Mouse (Mus musculus) midbrain, embryonic 11.5 days (tissue): ENCODE data around the gene Akap8. TPM values are rescaled to one million over a fixed set of nuclear protein-coding genes. Genes with fewer than 3 reads are reported as not detected.
A peak's percentile ranks its signal among the peaks of the same experiment; 100 is the strongest.

Experiments used
- ATAC-seq: fragments of 200-750 bp; cut with Nextera tagmentation; 2 replicates; pipeline ENCODE4 v1.8.0; 2017; ENCODE audit warnings: moderate TSS enrichment, moderate library complexity; ENCODE audit not compliant: low FRiP score
- DNase-seq: peaks from one replicate; pipeline ENCODE4 v3.0.0; 2015; ENCODE audit warnings: low spot score; ENCODE audit errors: missing footprints
- H3K27ac ChIP-seq: fragments of 300-500 bp; sonication (generic); 2 replicates; pipeline ENCODE4 v1.5.1; 2014; ENCODE audit warnings: low read depth, low read length
- H3K27me3 ChIP-seq: fragments of 300-500 bp; sonication (generic); 2 replicates; pipeline ENCODE4 v1.6.1; 2014; ENCODE audit warnings: mild to moderate bottlenecking, low read length, moderate library complexity, mixed read lengths; ENCODE audit not compliant: control insufficient read depth, insufficient read depth
- H3K36me3 ChIP-seq: fragments of 300-500 bp; sonication (generic); 2 replicates; pipeline ENCODE4 v1.6.1; 2014; ENCODE audit warnings: mild to moderate bottlenecking, low read length, moderate library complexity, mixed read lengths; ENCODE audit not compliant: control insufficient read depth, insufficient read depth
- H3K4me1 ChIP-seq: fragments of 300-500 bp; sonication (generic); 2 replicates; pipeline ENCODE4 v1.6.1; 2014; ENCODE audit warnings: low read length; ENCODE audit not compliant: control insufficient read depth, insufficient read depth
- H3K4me2 ChIP-seq: fragments of 300-500 bp; sonication (generic); 2 replicates; pipeline ENCODE4 v1.6.1; 2014; ENCODE audit warnings: mild to moderate bottlenecking, moderate library complexity
- H3K4me3 ChIP-seq: fragments of 300-500 bp; sonication (generic); 2 replicates; pipeline ENCODE4 v1.5.1; 2014; ENCODE audit warnings: low read depth, low read length
- H3K9ac ChIP-seq: fragments of 300-500 bp; sonication (generic); 2 replicates; pipeline ENCODE4 v1.6.1; 2014; ENCODE audit warnings: low read length
- H3K9me3 ChIP-seq: fragments of 300-500 bp; sonication (generic); 2 replicates; pipeline ENCODE4 v1.6.1; 2016; ENCODE audit warnings: low read length; ENCODE audit not compliant: control insufficient read depth
- WGBS: fragments of 180-500 bp; shearing (Covaris S2); extraction: QIAGEN DNeasy Blood & Tissue Kit; methylation state at CpG from one replicate; pipeline ENCODE4 v1.1.7; 2014; 5-methylcytosine and 5-hydroxymethylcytosine counted together
- polyA plus RNA-seq: library from polyadenylated mRNA; unstranded; fragments of >200 nt; fragmentation: Nextera tagmentation; extraction: Ambion mirVana; gene quantifications from 2 replicates; pipeline ENCODE4 v1.2.1, GENCODE M21; 2014

Akap8 gene
- polyA plus RNA-seq, 1 experiment from 2014 or later = 53.0 TPM

GRCm38 (mm10) chr17:32351269-32351668 lies 30.2 kb upstream of the Akap8 start:
- no peak for ATAC-seq
- Histone ChIP-seq H3K27ac (no peak overlapping the region), H3K36me3 (peaks cover 8% of the 10 kb centered on the region; the same call in 1 of the 2 replicates), H3K27me3 (no peaks in the 10 kb centered on the region), H3K9ac (no peak overlapping the region), H3K4me1 (peaks cover 8% of the 10 kb centered on the region), H3K9me3 (no peaks in the 10 kb centered on the region), H3K4me3 (no peak overlapping the region), H3K4me2 (peak overlapping the region; percentile 66)
- DNase-seq = peak; percentile 68
- 77% methylated on average over 3 of the region's 3 CpGs for WGBS

GRCm38 (mm10) chr17:32350382-32350983 lies 29.4 kb upstream of the Akap8 start, which contains the start of gene Akap8l:
TSS of gene Akap8l (minus strand) at chr17:32350607.
- WGBS = under 1% methylated on average over 37 of the region's 37 CpGs
- Histone ChIP-seq H3K9me3 (no peaks in the 10 kb centered on the region), H3K36me3 (peaks cover 5% of the 10 kb centered on the region; the same call in 1 of the 2 replicates), H3K9ac (peak within 1 kb of the TSS; percentile 73), H3K27ac (peak within 1 kb of the TSS; percentile 22; the same call in 1 of the 2 replicates), H3K4me3 (peak within 1 kb of the TSS; percentile 65), H3K4me2 (peak within 1 kb of the TSS; percentile 66), H3K4me1 (peaks cover 8% of the 10 kb centered on the region), H3K27me3 (no peaks in the 10 kb centered on the region)
- ATAC-seq = peak; percentile 98
- DNase-seq = peak; percentile 99

- Histone ChIP-seq H3K4me2 (peak overlapping the region; percentile 66), H3K4me3 (peak overlapping the region; percentile 65), H3K9me3 (no peaks in the 10 kb centered on the region), H3K27me3 (no peaks in the 10 kb centered on the region), H3K27ac (peak overlapping the region; percentile 22; the same call in 1 of the 2 replicates), H3K36me3 (peaks cover 5% of the 10 kb centered on the region; the same call in 1 of the 2 replicates), H3K9ac (peak overlapping the region; percentile 73), H3K4me1 (peaks cover 8% of the 10 kb centered on the region)
- DNase-seq (no peak), ATAC-seq (peak; percentile 2; the same call in 1 of the 2 replicates)
- whole genome bisulfite sequencing = under 1% methylated on average over 24 of the region's 24 CpGs
Measured at GRCm38 (mm10) chr17:32349851-32350381, 28.9 kb upstream of the Akap8 start.

DNA sequence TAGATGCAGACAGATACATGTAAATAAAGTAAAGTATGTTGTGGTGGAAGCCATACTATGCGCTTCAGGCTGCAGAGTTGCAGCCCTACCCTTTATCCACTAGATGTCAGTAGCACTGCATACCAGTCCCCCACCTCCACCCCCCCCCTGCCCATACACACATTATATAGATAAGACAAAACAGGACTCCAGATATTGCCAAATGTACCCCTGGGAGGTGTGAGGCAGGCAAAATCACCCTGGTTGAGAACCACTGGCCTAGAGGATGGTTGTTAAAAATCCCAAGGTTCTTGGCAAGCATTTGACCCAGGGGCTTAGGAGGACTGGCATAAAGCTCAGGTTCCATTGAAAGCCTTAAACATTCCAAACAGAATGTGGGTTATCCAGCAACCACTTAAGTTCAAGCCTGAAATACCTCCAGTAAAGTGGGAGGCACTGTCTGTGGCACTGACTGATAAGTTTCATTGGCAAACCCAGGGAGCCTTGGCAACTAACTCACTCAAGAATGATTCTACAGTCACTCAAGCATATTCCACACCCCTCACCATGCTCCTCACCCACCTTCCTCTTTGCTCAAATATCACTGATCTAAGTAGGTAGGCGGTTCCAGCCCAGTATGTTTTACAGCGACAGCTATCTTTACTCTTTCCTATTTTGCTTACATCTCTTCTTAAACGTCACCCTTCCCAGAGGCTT lies 28.1 kb upstream of the Akap8 start:
- Histone ChIP-seq H3K4me1 (peaks cover 7% of the 10 kb centered on the region), H3K27me3 (no peaks in the 10 kb centered on the region), H3K27ac (no peak overlapping the region), H3K9ac (peak overlapping the region; percentile 73; the same call in 1 of the 2 replicates), H3K36me3 (peaks cover under 1% of the 10 kb centered on the region; the same call in 1 of the 2 replicates), H3K4me3 (peak overlapping the region; percentile 65), H3K9me3 (no peaks in the 10 kb centered on the region), H3K4me2 (peak overlapping the region; percentile 66)
- peak; percentile 91 for DNase-seq
- 19% methylated on average over 4 of the region's 4 CpGs for WGBS
- ATAC-seq = no peak

GRCm38 (mm10) chr17:32348406-32348805 lies 27.4 kb upstream of the Akap8 start:
- no peak overlapping the region for H3K27ac ChIP-seq
- no peak for ATAC-seq
- H3K4me3 ChIP-seq = no peak overlapping the region
- H3K27me3 ChIP-seq = no peaks in the 10 kb centered on the region
- no peaks in the 10 kb centered on the region for H3K9me3 ChIP-seq
- H3K36me3 ChIP-seq = no peaks in the 10 kb centered on the region
- peaks cover 6% of the 10 kb centered on the region; the same call in 1 of the 2 replicates for H3K4me1 ChIP-seq
- 93% methylated on average over 2 of the region's 2 CpGs for WGBS
- no peak overlapping the region for H3K4me2 ChIP-seq
- DNase-seq = peak; percentile 64
- no peak overlapping the region for H3K9ac ChIP-seq

DNA sequence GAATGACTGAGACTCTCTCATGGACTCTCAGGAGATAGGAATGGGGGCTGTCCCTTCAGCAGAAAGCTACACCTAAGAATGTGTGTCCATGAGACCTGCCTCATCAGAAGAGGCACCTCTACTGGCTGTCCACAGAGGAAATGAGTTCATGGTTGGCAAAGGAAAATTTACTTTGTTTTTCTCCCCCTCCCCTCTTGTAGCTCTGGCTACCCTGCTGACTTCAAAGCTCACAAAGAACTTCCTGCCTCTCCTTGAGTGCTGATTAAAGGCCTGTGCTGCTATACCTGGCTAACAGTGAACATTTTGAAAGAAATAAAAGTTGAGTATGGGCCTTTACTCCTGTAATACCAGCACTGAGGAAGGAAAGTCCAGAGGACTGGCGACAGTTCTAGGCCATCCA lies 20.1 kb upstream of the Akap8 start:
- Histone ChIP-seq H3K9me3 (no peaks in the 10 kb centered on the region), H3K4me3 (no peak overlapping the region), H3K27me3 (no peaks in the 10 kb centered on the region), H3K4me2 (no peak overlapping the region), H3K4me1 (no peaks in the 10 kb centered on the region), H3K27ac (no peak overlapping the region), H3K9ac (no peak overlapping the region), H3K36me3 (peaks cover 6% of the 10 kb centered on the region)
- ATAC-seq = no peak
- WGBS = 94% methylated on average over 1 of the region's 1 CpGs
- DNase-seq = peak; percentile 45

DNA sequence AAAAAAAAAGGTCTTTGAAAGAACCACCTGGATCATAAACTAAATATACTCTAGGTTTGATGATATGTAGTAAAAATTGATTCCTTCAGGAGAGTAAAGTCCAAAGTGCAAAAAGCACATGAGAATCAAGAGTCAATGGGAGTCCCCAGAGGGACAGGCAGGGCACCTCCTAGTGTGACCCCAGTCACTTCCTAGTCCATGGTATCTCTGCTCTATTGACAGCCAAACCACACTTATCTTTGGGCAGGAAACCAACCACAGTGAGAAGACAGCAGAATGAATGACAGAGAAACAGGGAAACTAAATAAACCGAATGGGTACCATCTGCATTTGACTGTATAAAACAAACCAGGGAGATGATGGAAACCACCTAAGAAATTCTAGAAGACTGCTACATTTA lies 19.1 kb upstream of the Akap8 start:
- peaks cover 12% of the 10 kb centered on the region for H3K36me3 ChIP-seq
- no peak overlapping the region for H3K4me2 ChIP-seq
- no peak for ATAC-seq
- H3K4me1 ChIP-seq = no peaks in the 10 kb centered on the region
- H3K27me3 ChIP-seq = no peaks in the 10 kb centered on the region
- peak; percentile 31 for DNase-seq
- no peaks in the 10 kb centered on the region for H3K9me3 ChIP-seq
- no peak overlapping the region for H3K9ac ChIP-seq
- no peak overlapping the region for H3K27ac ChIP-seq
- no peak overlapping the region for H3K4me3 ChIP-seq
- WGBS = 97% methylated on average over 1 of the region's 1 CpGs

DNA sequence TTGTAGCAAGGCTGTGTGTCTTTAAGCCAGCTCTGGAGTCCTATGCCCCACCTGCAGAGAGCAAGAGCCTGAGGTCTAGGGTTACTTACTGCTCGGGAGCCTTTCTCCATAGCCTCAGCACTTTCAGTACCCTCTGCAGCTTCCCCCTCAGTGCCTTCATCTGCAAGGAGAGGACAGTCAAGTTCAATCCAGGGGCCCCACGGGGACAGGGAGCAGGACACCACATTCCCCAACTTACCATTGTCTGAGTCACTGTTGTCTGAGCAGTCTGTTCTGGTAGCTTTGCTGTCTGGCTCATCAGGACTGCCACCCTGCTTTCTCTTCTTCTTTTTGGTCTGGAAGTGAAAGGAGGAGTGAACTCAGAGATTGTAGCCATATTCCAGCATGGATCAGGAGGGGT lies 14.8 kb upstream of the Akap8 start:
- H3K9me3 ChIP-seq = no peaks in the 10 kb centered on the region
- H3K27ac ChIP-seq = no peak overlapping the region
- H3K4me3 ChIP-seq = no peak overlapping the region
- no peaks in the 10 kb centered on the region for H3K4me1 ChIP-seq
- peaks cover 39% of the 10 kb centered on the region for H3K36me3 ChIP-seq
- DNase-seq (no peak), ATAC-seq (no peak)
- no peak overlapping the region for H3K4me2 ChIP-seq
- 82% methylated on average over 2 of the region's 2 CpGs for WGBS
- no peaks in the 10 kb centered on the region for H3K27me3 ChIP-seq
- H3K9ac ChIP-seq = no peak overlapping the region

GRCm38 (mm10) chr17:32334921-32335320 lies 13.9 kb upstream of the Akap8 start:
- Histone ChIP-seq H3K27ac (no peak overlapping the region), H3K9me3 (no peaks in the 10 kb centered on the region), H3K4me1 (no peaks in the 10 kb centered on the region), H3K4me2 (no peak overlapping the region), H3K27me3 (no peaks in the 10 kb centered on the region), H3K4me3 (no peak overlapping the region), H3K9ac (no peak overlapping the region), H3K36me3 (peaks cover 39% of the 10 kb centered on the region)
- no peak for DNase-seq
- 96% methylated on average over 12 of the region's 12 CpGs for WGBS
- no peak for ATAC-seq
